Mouse (Mus musculus): Measurements from ENCODE around the gene Pik3r1.

Pik3r1 gene

GRCm38 (mm10) chr13:101766605-101767012, 1.4 kb downstream of the Pik3r1 start:
- DNase-seq (ENCODE audit: low spot score) = no peak

DNA sequence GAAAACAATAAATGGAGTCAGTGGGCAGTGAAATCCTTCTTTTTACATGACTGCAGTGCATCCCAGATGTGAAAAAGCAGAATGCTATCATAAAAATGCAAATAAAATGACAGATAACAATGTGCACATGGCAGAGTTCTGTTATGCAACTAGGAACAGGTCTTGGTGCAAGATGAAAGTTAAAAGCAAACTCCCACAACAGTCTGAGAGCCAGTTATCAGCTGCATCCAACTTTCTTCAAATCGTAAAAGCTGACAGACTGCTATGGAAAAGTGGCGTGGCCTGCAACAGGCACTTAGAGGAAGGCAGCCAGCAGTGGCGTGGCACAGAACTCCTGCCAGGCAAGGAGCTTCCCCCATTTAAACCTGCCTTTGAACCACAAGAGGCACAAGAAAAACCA, 2.0 kb downstream of the Pik3r1 start:
- no peak for DNase-seq (ENCODE audit: low spot score)

DNA sequence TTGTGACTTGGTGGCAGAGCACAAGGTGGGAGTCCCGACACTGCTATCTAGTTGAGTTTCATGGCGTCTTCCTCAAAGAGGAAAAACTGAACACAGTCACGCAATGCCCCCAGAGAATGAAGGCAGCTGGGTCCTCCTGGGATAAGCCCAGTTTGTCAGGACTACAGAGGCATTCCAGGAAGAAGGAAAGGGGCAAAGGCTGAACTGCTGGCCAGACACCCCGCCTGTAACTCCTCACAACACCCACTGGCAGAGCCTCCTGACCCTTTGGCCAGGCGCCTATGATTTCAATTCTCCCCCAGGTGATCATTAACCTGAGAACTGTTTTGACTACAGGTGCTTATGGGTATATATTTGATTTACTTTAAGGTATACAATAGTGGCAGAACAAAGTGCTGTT, 3.9 kb downstream of the Pik3r1 start:
- DNase-seq (ENCODE audit: low spot score) = no peak

- DNase-seq (ENCODE audit: low spot score) = no peak
Measured at GRCm38 (mm10) chr13:101763676-101764075, 4.3 kb downstream of the Pik3r1 start.

- DNase-seq (ENCODE audit: low spot score) = no peak
Measured at GRCm38 (mm10) chr13:101763149-101763548, 4.9 kb downstream of the Pik3r1 start.

GRCm38 (mm10) chr13:101761617-101762016, 6.4 kb downstream of the Pik3r1 start:
- DNase-seq (ENCODE audit: low spot score) = no peak

DNA sequence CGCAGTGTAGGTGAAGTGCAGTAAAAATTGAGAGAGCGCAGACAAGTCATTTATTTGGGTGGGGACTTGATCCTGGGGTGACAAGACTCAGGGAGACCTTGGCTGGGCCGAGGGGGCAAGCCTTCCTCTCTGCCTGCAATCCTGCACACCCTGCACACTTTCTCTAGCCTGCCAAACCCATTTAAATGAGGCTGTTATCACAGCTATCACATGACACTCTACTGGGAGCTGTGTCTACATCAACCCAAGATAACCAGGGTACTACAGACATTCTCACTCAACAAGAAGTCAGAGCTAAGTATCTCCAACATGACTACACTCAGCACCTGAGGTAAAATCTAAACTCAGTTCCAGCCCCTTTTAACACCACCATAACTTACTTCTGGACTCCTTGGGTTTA, 7.1 kb downstream of the Pik3r1 start:
- DNase-seq (ENCODE audit: low spot score) = no peak

GRCm38 (mm10) chr13:101760001-101760687, 7.9 kb downstream of the Pik3r1 start:
- no peak for DNase-seq (ENCODE audit: low spot score)

DNA sequence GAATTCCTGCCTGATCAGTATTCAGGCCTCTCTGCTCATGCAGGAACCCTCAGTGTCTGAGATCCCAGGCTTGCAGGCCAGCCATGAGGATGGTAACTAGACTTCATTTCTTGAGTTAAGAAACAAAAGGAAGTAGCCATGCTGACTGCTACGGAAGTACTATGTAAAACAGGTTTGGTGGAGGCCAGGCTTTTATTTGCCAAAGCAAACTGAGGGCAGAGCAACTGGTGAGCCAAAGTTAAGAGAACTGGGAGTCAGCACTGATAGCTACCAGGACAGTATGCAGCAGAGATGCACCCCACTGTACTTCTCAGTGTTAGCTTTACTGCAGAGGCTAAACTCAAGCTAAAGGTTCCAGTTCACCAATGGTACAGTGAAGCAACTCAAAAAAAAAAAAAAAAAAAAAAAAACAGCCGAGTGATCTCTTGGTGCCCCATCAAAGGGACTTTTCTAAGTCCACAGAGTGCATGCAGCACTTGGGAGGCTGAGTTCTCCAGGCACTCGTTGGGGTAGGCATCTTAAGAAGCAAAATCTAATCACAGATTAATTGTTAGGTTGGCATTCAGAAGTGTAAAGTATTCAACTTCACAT, 8.6 kb downstream of the Pik3r1 start:
- no peak for DNase-seq (ENCODE audit: low spot score)

DNA sequence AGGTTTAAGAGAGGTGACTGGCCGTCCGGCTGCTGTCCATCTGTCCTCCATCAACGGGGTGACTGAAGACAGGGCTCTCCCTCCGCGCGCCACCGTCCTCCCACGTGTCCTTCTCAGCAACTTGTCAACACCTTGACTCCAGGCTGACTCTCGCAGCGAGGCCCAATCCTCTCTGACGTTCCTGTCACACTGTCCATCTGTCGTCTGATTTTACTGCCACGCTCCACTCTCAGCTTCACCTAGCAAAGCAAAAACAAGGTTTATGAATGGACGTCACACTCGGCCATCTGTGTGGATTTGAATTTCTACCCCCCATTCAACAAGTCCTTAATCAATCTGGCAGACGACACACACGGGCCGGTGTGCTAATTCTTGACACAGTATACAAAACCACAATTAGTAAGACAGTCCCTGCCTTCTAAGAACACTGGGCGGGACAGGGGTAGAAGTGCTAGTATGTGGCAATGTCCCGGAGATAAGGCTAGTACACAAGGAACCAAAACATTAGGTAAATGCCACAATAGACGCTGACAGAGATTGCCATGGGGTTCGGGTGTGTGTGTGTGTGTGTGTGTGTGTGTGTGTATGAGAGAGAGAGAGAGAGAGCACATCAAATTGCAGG, 10.1 kb downstream of the Pik3r1 start:
- no peak for DNase-seq (ENCODE audit: low spot score)

- no peak for DNase-seq (ENCODE audit: low spot score)
Measured at GRCm38 (mm10) chr13:101755228-101755627, 12.8 kb downstream of the Pik3r1 start.

DNA sequence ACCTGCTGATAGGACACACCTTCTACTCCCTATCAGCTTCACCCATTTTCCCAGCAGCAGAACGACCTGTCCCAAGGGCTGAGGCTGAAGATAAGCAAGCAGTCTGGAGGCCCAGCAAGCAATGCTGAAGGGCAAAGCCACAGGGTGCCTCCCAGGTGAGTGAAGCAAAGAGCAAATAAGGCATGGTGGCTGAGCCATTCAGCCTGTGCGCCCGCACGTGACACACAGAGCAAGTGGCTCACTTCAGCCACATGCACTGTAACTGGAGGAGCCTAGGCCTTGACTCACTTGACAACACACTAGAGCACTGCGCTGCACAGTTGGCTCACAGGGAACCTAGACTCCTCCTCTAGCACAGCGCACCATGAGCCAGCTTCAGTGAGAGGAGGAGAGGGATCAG, 14.4 kb downstream of the Pik3r1 start:
- no peak for DNase-seq (ENCODE audit: low spot score)

DNA sequence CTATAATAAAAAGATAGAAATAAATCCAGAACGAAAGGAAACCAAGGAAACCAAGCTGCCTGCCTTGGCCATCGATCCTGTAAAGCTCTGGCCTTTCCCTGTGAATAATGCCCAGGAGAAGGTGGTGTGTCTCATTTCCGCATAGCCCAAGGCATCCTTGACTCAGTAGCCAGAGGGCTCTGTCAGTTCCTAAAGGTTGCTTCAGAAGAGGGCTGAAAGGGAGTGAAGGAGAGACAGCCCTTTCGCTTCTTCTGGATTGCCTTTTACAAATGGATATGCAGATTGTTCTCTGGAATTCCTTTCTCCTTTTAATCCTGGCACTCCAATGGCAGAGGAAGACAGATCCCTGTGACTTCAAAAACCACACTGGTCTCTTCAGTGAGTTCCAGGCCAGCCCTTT, 16.2 kb downstream of the Pik3r1 start:
- DNase-seq (ENCODE audit: low spot score) = no peak

- DNase-seq (ENCODE audit: low spot score) = no peak
Measured at GRCm38 (mm10) chr13:101746012-101746595, 21.9 kb downstream of the Pik3r1 start.

DNA sequence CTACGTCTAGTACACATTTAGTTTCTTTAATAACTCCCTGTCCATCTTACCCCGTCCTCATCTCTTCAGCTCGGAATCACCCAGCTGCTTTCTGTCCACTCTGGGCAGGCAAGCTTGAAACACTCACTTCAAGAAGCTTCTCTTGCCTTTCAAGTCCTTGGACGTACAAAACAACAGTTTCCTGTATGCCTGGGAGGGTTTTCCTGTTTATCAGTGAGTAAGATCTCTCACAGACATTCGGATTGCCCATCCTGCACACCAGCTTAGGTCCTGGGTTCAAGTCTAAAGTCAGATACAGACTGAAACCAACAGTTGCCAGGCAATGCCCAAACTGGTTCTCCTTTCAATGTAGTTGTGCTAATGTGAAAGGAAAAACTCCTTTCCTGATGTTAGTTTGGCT, 23.1 kb downstream of the Pik3r1 start:
- no peak for DNase-seq (ENCODE audit: low spot score)

GRCm38 (mm10) chr13:101744053-101744452, 24.0 kb downstream of the Pik3r1 start:
- DNase-seq (ENCODE audit: low spot score) = no peak

- DNase-seq (ENCODE audit: low spot score) = no peak
Measured at GRCm38 (mm10) chr13:101743247-101743646, 24.8 kb downstream of the Pik3r1 start.

DNA sequence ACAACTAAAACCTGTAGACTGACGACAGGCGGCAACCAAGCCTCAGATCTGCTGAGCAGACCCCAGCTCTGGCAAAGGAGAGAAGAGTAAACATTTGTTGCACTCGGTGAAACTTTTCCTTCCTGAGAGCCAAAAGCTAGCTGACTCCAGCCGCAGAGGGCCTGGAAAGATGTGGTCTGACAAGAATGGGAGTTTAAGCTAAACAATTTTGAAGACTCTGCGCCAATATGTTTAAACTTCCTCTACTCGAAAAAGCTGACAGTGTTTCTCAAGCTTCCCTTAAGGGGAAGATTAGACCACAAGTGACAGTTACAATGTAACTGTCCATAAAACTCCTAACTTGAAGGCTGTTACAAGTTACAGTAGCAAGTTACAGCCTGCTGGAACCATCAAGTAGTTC, 25.4 kb downstream of the Pik3r1 start:
- no peak for DNase-seq (ENCODE audit: low spot score)

GRCm38 (mm10) chr13:101741530-101742309, 26.3 kb downstream of the Pik3r1 start:
- DNase-seq (ENCODE audit: low spot score) = no peak

DNA sequence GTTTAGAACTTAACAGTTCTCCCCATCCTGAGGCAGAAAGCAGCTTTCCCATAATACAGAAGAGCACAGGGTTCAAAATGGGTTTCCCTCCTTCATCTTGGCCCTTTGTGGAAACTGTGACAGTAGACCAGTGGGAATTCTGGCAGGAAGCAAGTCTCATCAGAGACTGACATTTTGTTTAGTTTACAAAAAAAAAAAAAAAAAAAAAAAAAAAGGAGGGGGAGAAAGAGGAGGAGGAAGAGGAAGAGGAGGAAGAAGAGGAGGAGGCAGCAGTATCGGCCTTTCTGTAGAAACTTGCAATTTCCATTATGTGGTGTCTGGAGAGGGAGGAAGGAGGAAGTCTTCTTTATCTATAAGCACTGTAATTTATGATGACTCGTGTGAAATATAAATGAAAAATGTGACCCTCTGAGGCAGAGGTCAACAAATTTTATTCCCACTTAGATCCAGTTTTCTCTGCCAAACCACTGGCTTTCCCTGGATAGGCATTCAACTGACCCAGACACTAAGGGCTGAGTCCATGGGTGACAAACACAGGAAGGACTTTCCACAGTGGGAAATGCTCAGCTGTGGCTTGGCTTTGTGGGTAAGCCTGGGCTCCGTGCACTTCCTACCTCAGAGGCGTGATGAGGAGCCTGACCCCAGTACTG, 28.2 kb downstream of the Pik3r1 start:
- DNase-seq (ENCODE audit: low spot score) = no peak

GRCm38 (mm10) chr13:101738769-101739168, 29.2 kb downstream of the Pik3r1 start:
- no peak for DNase-seq (ENCODE audit: low spot score)
